Mouse (Mus musculus) embryonic facial prominence, embryonic 10.5 days (tissue): ENCODE measurements around the gene Stx7. TPM values are rescaled to one million over a fixed set of nuclear protein-coding genes. Genes with fewer than 3 reads are reported as not detected.
"Not testable (repeated sequence)": the region's sequence is repeated elsewhere in the genome, so short reads cannot be mapped to it uniquely, and the experiment has no call there.

Experiments used
- DNase-seq: peaks from one replicate; pipeline ENCODE4 v3.0.0-alpha.2; 2017; ENCODE audit warnings: low spot score
- H3K27ac ChIP-seq: fragments of 300-500 bp; sonication (generic); replicated peaks from 2 replicates; pipeline ENCODE4 v1.5.1; 2016; ENCODE audit warnings: mild to moderate bottlenecking
- H3K27me3 ChIP-seq: fragments of 300-500 bp; sonication (generic); replicated peaks from 2 replicates; pipeline ENCODE4 v1.6.1; 2016; ENCODE audit warnings: low read depth, mild to moderate bottlenecking; ENCODE audit not compliant: poor library complexity, severe bottlenecking
- H3K36me3 ChIP-seq: fragments of 300-500 bp; sonication (generic); replicated peaks from 2 replicates; pipeline ENCODE4 v1.6.1; 2016; ENCODE audit warnings: mild to moderate bottlenecking, moderate library complexity
- H3K4me1 ChIP-seq: fragments of 300-500 bp; sonication (generic); 2 replicates; pipeline ENCODE4 v1.6.1; 2016
- H3K4me3 ChIP-seq: fragments of 300-500 bp; sonication (generic); 2 replicates; pipeline ENCODE4 v1.5.1; 2016; ENCODE audit warnings: mild to moderate bottlenecking, moderate library complexity
- H3K9me3 ChIP-seq: fragments of 300-500 bp; sonication (generic); 2 replicates; pipeline ENCODE4 v1.6.1; 2016; ENCODE audit warnings: mild to moderate bottlenecking
- WGBS: fragments of 180-500 bp; shearing (Covaris S2); methylation state at CpG from one replicate; pipeline ENCODE4 v1.1.7; 2016; 5-methylcytosine and 5-hydroxymethylcytosine counted together
- polyA plus RNA-seq: library from polyadenylated mRNA; unstranded; fragments of >200 nt; fragmentation: Nextera tagmentation; extraction: Ambion mirVana; gene quantifications from 2 replicates; pipeline ENCODE4 v1.2.1, GENCODE M21; 2016

Stx7 gene
- polyA plus RNA-seq = 47.9 and 55.1 TPM in 2 replicates

DNA sequence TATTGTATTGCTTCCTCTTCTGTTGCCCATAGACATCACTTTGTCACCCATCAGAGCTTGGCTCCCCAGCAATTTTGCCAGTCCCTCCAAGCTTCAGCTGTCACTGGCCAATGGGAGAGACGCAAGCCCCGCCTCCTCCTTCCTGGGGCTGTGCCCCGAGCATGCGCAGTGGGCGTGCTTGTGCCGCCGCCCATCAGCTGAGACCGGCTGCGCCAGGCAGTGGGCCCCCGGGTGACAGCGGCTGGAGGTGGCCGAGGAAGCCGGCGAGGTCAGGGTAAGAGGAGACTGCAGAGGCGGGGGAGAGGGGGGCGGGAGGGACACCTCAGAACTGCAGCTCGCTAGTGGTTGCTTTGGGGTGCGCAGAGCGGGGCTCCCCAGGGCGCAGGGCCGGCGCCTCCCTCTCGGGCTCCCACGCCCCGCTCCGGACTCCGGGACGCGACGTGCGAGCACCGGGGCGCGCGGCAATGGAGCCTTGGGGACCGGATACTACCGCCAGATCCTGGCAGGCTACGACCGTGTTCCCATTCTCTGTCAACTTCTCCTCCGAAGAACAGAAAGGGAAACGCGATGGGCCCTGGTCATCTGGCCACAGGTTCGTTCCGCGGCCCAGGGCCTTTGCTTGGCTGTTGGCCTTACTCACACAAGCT lies at the start of gene Stx7:
Gene Stx7, plus strand, starts transcription at position 168 of the 647 bp plus-strand sequence.
- Histone ChIP-seq H3K27ac (peak within 1 kb of the TSS; percentile 87), H3K27me3 (no peaks in the 10 kb centered on the region), H3K36me3 (no peaks in the 10 kb centered on the region), H3K4me3 (peak within 1 kb of the TSS; percentile 89), H3K4me1 (peaks cover 12% of the 10 kb centered on the region; the same call in 1 of the 2 replicates), H3K9me3 (no peaks in the 10 kb centered on the region)
- under 1% methylated on average over 44 of the region's 45 CpGs for WGBS
- DNase-seq = peak; percentile 93

GRCm38 (mm10) chr10:24101812-24102211 lies 47.3 kb upstream of the Stx7 start, which contains the start of gene Taar8c:
Gene Taar8c (minus strand): TSS chr10:24101912.
- H3K36me3 ChIP-seq, H3K4me3 ChIP-seq, DNase-seq, H3K27ac ChIP-seq, H3K27me3 ChIP-seq, H3K4me1 ChIP-seq, H3K9me3 ChIP-seq: not testable (repeated sequence)
- 92% methylated on average over 1 of the region's 3 CpGs for WGBS

DNA sequence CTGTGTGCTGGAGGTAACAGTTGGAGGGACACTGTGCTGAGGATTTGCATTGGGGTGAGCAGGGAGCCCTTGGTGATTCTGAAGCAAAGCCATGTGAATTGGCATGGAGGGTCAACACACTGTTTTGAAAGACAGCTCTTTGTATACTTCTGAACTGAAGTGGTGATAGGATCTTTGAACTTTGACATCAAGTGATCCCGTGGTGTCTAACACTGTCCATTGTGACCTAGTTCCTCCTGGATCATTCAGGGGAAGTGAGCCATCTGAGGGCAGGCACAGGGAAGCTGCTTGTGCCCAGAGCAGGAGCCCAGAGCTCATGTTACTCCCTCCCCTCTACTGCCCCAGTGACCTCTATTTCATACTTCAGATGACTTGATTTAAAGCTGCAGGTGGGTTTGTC lies 45.8 kb upstream of the Stx7 start:
- H3K36me3 ChIP-seq, DNase-seq, H3K27me3 ChIP-seq, H3K27ac ChIP-seq, H3K4me1 ChIP-seq, H3K9me3 ChIP-seq, H3K4me3 ChIP-seq: not testable (repeated sequence)
- 30% methylated on average over 1 of the region's 1 CpGs for WGBS

DNA sequence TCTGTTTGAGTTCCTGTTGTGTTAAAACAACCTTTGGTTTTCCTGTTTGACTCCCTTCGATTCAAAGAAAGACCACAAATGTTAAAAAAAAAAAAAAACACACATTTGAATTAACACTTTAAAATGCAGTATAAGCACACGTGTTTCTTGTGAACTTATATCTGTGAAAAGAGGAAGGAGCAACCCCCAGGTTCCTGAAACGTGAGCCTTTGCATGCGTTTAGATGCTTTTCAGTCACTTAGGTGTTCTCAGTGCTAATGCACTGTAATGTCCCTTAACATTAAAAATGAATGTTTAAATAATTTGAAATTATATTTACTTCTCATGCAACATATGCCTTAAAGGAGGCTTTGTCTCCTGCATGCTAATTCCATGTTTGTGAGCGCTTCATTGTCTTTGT lies 41.4 kb upstream of the Stx7 start:
- Histone ChIP-seq H3K36me3 (no peaks in the 10 kb centered on the region), H3K27me3 (no peaks in the 10 kb centered on the region), H3K27ac (no peak overlapping the region), H3K4me1 (peaks cover 6% of the 10 kb centered on the region; the same call in 1 of the 2 replicates), H3K4me3 (no peak overlapping the region), H3K9me3 (no peaks in the 10 kb centered on the region)
- 71% methylated on average over 5 of the region's 5 CpGs for WGBS
- DNase-seq = no peak

DNA sequence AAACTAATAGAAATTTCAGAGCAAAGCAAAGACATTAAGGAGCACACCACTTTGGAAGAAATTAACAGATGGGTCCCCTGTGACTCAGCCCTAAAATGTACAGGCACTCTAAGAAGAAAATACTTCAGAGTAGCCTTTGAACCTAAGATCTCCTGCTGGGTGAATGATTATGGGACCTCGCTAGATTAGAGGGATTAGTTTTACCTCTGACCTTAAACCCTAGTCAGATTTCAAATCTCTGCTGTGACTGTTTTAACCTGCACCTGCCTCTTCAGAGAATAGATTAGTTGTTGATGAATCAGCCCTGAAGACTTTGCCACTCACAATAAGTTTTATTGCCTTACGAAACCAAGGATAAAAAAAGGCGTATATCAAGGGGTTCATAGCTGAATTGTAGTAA lies 40.9 kb upstream of the Stx7 start:
- Histone ChIP-seq H3K27me3 (no peaks in the 10 kb centered on the region), H3K27ac (no peak overlapping the region), H3K4me1 (peaks cover 6% of the 10 kb centered on the region; the same call in 1 of the 2 replicates), H3K4me3 (no peak overlapping the region), H3K36me3 (no peaks in the 10 kb centered on the region), H3K9me3 (no peaks in the 10 kb centered on the region)
- 56% methylated on average over 3 of the region's 3 CpGs for WGBS
- DNase-seq = no peak

DNA sequence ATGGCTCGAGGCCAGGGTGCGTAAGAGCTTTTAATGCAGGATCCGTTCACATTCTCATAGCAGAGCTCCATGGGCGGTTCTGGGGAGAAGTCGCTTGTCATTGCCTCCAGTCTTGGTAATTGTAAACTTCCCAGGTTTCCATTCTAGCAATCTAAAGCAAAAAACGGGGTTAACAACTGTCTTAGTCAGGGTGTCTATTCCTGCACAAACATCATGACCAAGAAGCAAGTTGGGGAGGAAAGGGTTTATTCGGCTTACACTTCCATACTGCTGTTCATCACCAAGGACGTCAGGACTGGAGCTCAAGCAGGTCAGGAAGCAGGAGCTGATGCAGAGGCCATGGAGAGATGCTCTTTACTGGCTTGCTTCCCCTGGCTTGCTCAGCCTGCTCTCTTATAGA lies 39.7 kb upstream of the Stx7 start, which contains the start of gene Taar9:
Gene Taar9, minus strand, starts transcription at position 101 of the 400 bp plus-strand sequence.
- DNase-seq, H3K9me3 ChIP-seq, H3K27ac ChIP-seq, H3K4me3 ChIP-seq, H3K27me3 ChIP-seq, H3K36me3 ChIP-seq, H3K4me1 ChIP-seq: not testable (repeated sequence)
- 87% methylated on average over 8 of the region's 8 CpGs for WGBS

DNA sequence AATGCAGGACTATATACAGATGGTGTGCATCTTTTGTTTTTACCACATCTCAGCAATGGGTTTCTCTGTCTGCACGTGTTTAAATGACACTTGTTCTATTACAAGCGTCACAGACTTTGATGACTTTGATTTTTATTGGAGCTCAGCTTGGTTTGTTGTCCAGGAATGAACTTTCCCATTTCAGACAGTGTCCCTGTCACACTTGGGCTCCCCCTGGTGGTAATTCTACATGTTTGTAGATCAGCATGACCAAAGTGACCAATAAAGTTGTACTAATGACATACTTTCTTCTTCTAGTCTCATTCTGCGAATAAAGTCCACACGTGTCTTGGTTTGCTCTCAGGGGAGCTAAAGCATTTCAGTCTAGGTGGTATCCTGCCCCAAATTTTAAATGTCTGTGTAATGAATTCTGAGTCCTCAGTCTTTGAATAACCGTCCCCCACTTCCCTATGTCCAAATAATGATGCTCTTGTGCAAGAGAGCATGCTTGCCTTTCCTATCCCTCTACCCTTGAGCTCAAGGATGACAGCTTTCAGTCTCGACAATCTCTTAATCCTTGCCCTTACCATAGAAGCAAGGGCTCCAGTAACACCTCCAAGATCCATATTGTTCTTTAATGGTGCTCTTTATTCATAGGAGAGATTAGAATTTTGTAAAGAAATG lies 37.9 kb upstream of the Stx7 start:
- no peaks in the 10 kb centered on the region for H3K27me3 ChIP-seq
- DNase-seq = peak; percentile 44
- H3K36me3 ChIP-seq = no peaks in the 10 kb centered on the region
- H3K9me3 ChIP-seq = peaks cover 7% of the 10 kb centered on the region; the same call in 1 of the 2 replicates
- no peak overlapping the region for H3K27ac ChIP-seq
- no peak overlapping the region for H3K4me3 ChIP-seq
- H3K4me1 ChIP-seq = peaks cover 6% of the 10 kb centered on the region; the same call in 1 of the 2 replicates
- 54% methylated on average over 6 of the region's 6 CpGs for WGBS

DNA sequence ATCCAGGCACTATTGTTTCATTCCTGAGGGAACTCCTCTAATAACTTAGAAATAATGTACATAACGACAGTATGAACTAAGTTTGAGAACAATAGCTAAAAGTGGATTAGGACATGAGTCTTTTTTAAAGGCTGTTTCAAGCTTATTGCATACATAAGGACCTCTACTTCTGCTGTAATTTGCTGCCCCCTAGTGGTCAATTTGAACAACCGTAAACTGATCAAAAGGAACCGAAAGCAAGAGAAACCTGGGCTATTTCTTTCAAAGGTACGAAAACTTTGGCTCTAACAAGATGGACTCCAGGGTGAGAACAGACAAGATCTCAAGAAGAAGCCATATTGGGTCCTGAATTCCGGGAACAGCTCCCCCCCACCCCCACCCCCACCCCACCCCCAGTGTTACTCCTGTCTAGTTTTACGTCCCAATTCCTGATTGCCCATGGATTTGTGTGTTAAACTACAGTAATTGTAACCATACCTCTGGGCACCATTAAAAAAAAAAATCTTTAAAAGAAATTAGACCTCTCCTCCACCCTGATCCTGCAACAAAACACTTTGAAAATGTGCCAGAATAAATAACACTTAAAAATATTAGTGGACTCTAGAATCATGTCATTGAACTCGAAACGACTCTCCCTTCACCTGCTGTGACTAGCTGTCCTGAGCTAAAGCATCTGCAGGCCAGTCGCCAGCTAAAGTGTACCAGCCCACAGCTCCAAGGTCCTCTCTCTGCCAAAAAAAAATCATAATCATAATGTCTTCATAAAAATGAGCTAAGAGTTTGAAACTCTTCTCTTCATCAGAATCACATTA lies 17.4 kb upstream of the Stx7 start:
- H3K4me3 ChIP-seq = peak overlapping the region; percentile 39; the same call in 1 of the 2 replicates
- 22% methylated on average over 9 of the region's 9 CpGs for WGBS
- no peaks in the 10 kb centered on the region for H3K27me3 ChIP-seq
- H3K9me3 ChIP-seq = no peaks in the 10 kb centered on the region
- H3K36me3 ChIP-seq = no peaks in the 10 kb centered on the region
- DNase-seq = peak; percentile 36
- no peak overlapping the region for H3K27ac ChIP-seq
- peaks cover 14% of the 10 kb centered on the region for H3K4me1 ChIP-seq

DNA sequence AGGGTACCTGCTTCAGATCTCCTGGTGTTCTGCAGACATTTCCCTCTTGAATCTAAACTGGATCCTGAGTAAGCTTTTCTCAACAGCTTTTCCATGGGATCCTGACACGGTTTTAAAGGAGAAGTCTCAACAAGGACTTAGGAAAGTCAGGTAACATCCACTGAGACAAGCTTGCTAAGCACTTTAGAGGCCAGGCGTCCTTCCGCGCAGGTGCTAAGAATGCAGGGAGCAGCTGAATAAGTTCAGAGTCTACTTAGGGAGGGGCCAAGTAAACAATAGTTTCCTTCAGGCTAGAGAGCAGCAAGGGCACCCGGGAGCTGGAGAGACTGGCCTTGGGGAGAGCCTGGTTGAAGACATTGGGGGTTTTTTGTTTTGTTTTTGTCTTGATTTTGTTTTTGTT lies 16.8 kb upstream of the Stx7 start:
- Histone ChIP-seq H3K9me3 (no peaks in the 10 kb centered on the region), H3K27ac (peak overlapping the region; percentile 44; the same call in 1 of the 2 replicates)
- DNase-seq = peak; percentile 23

DNA sequence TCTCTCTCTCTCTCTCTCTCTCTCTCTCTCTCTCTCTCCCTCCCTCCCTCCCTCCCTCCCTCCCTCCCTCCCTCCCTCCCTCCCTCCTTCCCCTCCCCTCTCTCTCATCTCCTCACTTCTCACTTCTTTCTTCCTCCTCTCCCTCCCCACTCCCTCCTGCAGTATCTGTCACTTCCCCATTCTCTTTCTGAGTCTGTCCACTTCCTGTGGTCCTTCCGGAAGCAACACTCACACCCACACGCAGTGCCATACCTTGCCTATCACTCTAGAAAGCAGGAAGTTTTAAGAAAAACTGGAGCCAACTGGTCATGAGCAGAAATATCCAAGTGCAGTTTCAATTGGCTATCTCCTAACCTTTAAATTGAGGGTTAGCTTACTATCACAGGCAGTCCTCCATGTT lies 16.0 kb upstream of the Stx7 start:
- no peaks in the 10 kb centered on the region for H3K36me3 ChIP-seq
- DNase-seq = no peak
- no peak overlapping the region for H3K27ac ChIP-seq
- WGBS = 30% methylated on average over 2 of the region's 2 CpGs
- peaks cover 14% of the 10 kb centered on the region for H3K4me1 ChIP-seq
- H3K4me3 ChIP-seq = no peak overlapping the region
- H3K9me3 ChIP-seq = no peaks in the 10 kb centered on the region
- H3K27me3 ChIP-seq = no peaks in the 10 kb centered on the region

More for the DNA sequence above, 16.8 kb upstream of the Stx7 start:
- H3K36me3 ChIP-seq = no peaks in the 10 kb centered on the region
- H3K27me3 ChIP-seq = no peaks in the 10 kb centered on the region
- peaks cover 14% of the 10 kb centered on the region for H3K4me1 ChIP-seq
- 5% methylated on average over 5 of the region's 5 CpGs for WGBS
- no peak overlapping the region for H3K4me3 ChIP-seq

DNA sequence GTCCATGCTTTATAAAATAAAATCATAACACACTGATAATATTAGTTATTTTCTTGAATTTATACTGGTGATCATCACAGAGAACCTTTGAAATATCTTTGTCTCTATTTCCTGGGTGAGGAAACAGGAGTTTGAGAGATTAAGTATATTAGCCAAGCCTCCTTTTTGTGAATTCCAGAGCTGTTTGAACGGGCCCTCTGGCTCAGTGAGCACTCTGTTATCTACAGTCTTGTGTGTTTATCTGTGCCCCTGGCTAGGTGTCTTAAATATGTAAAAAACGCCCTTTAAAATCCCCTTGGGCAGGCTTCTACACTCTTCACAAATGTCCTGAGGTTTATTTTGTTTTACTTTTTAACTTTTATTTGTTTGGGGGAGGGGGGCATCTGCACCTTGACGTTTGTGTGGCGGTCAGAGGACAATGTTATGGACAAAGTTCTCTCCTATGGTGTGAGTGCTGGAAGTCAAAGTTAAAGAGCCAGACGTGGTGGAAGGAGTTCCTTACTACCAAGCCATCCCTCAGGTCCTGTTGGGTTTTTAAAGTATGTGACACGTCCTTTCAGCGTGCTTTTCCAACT lies 14.9 kb upstream of the Stx7 start:
- H3K36me3 ChIP-seq = no peaks in the 10 kb centered on the region
- H3K9me3 ChIP-seq = no peaks in the 10 kb centered on the region
- peaks cover 14% of the 10 kb centered on the region for H3K4me1 ChIP-seq
- H3K27me3 ChIP-seq = no peaks in the 10 kb centered on the region
- H3K27ac ChIP-seq = no peak overlapping the region
- DNase-seq = no peak
- 55% methylated on average over 7 of the region's 7 CpGs for WGBS
- no peak overlapping the region for H3K4me3 ChIP-seq

GRCm38 (mm10) chr10:24138623-24139261 lies 10.4 kb upstream of the Stx7 start:
- no peak for DNase-seq
- H3K36me3 ChIP-seq = no peaks in the 10 kb centered on the region
- no peaks in the 10 kb centered on the region for H3K27me3 ChIP-seq
- H3K4me1 ChIP-seq = no peaks in the 10 kb centered on the region
- H3K9me3 ChIP-seq = no peaks in the 10 kb centered on the region
- WGBS = 74% methylated on average over 2 of the region's 2 CpGs
- H3K4me3 ChIP-seq = no peak overlapping the region
- H3K27ac ChIP-seq = no peak overlapping the region
